Comparison of ENCODE assay signal across 10 mouse cellular contexts in the genomic region with DNA sequence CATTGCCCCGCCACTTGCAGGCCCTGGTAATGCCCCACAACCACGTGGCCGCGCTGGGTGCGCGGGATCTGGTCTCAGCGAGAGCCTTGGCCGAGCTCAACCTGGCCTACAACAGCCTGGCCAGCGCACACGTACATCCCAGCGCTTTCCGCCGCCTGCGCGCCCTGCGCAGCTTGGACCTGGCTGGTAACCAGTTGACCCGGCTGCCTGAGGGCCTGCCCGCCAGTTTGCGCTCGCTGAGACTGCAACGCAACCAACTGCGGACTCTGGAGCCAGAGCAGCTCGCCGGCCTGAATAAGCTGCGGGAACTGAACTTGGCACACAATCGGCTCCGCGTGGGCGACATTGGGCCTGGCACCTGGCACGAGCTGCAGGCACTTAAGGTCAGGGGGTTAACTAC. TPM values are rescaled to one million over a fixed set of nuclear protein-coding genes. Genes with fewer than 3 reads are reported as not detected.
DNase-seq lines count a peak whose midpoint lies in the region; ATAC-seq lines count a peak whose summit lies in the region.
"Had no signal": no experiment of that assay in that cellular context is flagged by ENCODE, and none has a peak within 500 bp of the region (broad histone marks: within the 10 kb centered on the region; RNA-seq: fewer than 3 reads in every experiment).

No protein-coding gene starts in this region.

- H3K36me3 ChIP-seq in hindbrain, embryonic 13.5 days = peaks cover 47% of the 10 kb centered on the region
- 0 out of 2 replicates have a peak, but pooled peaks cover 6% of the 10 kb centered on the region for H3K36me3 ChIP-seq in hindbrain, embryonic 11.5 days (ENCODE audit: control insufficient read depth, insufficient read depth, low read length)
- peaks cover 53% of the 10 kb centered on the region for H3K36me3 ChIP-seq in embryonic facial prominence, embryonic 10.5 days (replicated peaks)
- H3K36me3 ChIP-seq in limb, embryonic 11.5 days (ENCODE audit: control insufficient read depth, insufficient read depth, low read length) = peaks cover 13% of the 10 kb centered on the region

- H3K4me2 ChIP-seq in hindbrain, embryonic 13.5 days = no peak overlapping the region
- no peak overlapping the region for H3K4me2 ChIP-seq in hindbrain, embryonic 11.5 days (replicated peaks; ENCODE audit: low read depth, low read length)
- H3K4me2 ChIP-seq in limb, embryonic 11.5 days (ENCODE audit: low read depth, severe bottlenecking) = 0 out of 2 replicates have a peak overlapping the region, but pooled peaks have one; percentile 15

- H3K27ac ChIP-seq in hindbrain, embryonic 13.5 days = peak overlapping the region; percentile 35; the same call in 1 of the 2 replicates
- no peak overlapping the region for H3K27ac ChIP-seq in hindbrain, embryonic 11.5 days (ENCODE audit: low read depth, low read length)
- H3K27ac ChIP-seq in embryonic facial prominence, embryonic 10.5 days (replicated peaks) = no peak overlapping the region; the same call in 1 of the 2 replicates
- no peak overlapping the region for H3K27ac ChIP-seq in limb, embryonic 11.5 days (replicated peaks; ENCODE audit: low read depth, low read length)
- H3K27ac ChIP-seq: macrophage had no signal

- ATAC-seq in hindbrain, embryonic 13.5 days (ENCODE audit: low FRiP score) = 0 out of 2 replicates have a peak, but pooled peaks have one; percentile 12
- no peak for ATAC-seq in hindbrain, embryonic 11.5 days (ENCODE audit: low FRiP score)
- ATAC-seq in limb, embryonic 11.5 days (ENCODE audit: insufficient number of reproducible peaks, low FRiP score, low TSS enrichment, low read depth) = no peak

- no peaks in the 10 kb centered on the region for H3K9me3 ChIP-seq in hindbrain, embryonic 13.5 days
- H3K9me3 ChIP-seq in hindbrain, embryonic 11.5 days (ENCODE audit: control insufficient read depth, low read length) = no peaks in the 10 kb centered on the region
- H3K9me3 ChIP-seq in embryonic facial prominence, embryonic 10.5 days = no peaks in the 10 kb centered on the region
- H3K9me3 ChIP-seq in limb, embryonic 11.5 days (ENCODE audit: control insufficient read depth, low read length) = no peaks in the 10 kb centered on the region

- H3K27me3 ChIP-seq in hindbrain, embryonic 13.5 days = peaks cover 4% of the 10 kb centered on the region; the same call in 1 of the 2 replicates
- no peaks in the 10 kb centered on the region for H3K27me3 ChIP-seq in hindbrain, embryonic 11.5 days (ENCODE audit: control insufficient read depth, insufficient read depth, low read length)
- peaks cover 19% of the 10 kb centered on the region for H3K27me3 ChIP-seq in embryonic facial prominence, embryonic 10.5 days (replicated peaks; ENCODE audit: low read depth, poor library complexity, severe bottlenecking)
- no peaks in the 10 kb centered on the region for H3K27me3 ChIP-seq in limb, embryonic 11.5 days (ENCODE audit: control insufficient read depth, insufficient read depth, low read length)

- WGBS in hindbrain, embryonic 13.5 days = 47% methylated on average over 30 of the region's 30 CpGs
- WGBS in hindbrain, embryonic 11.5 days = 48% methylated on average over 30 of the region's 30 CpGs
- WGBS in embryonic facial prominence, embryonic 10.5 days = 44% methylated on average over 30 of the region's 30 CpGs
- WGBS in limb, embryonic 11.5 days = 41% methylated on average over 30 of the region's 30 CpGs

- no peak for DNase-seq in hindbrain, embryonic 11.5 days (ENCODE audit: low spot score)
- DNase-seq in brain, adult 2 months (ENCODE audit: low read depth, low spot score) = peak; percentile 80
- DNase-seq in embryonic facial prominence, embryonic 10.5 days (ENCODE audit: low spot score) = peak; percentile 41
- peak; percentile 27 for DNase-seq in limb, embryonic 11.5 days (ENCODE audit: low spot score)
- no peak for DNase-seq in yolk sac, embryonic 10.5 days (ENCODE audit: low spot score)
- DNase-seq in urinary bladder, postnatal 14 days (ENCODE audit: low spot score) = no peak
- DNase-seq in thymus, postnatal 10 days (ENCODE audit: low spot score in 2 of 2) = no peak

- H3K9ac ChIP-seq in hindbrain, embryonic 13.5 days = peak overlapping the region; percentile 49; the same call in 1 of the 2 replicates
- H3K9ac ChIP-seq in hindbrain, embryonic 11.5 days (ENCODE audit: low read depth, low read length) = no peak overlapping the region
- H3K9ac ChIP-seq in limb, embryonic 11.5 days (ENCODE audit: low read length) = 0 out of 2 replicates have a peak overlapping the region, but pooled peaks have one; percentile 7

- H3K4me3 ChIP-seq in hindbrain, embryonic 13.5 days = no peak overlapping the region
- H3K4me3 ChIP-seq in hindbrain, embryonic 11.5 days (ENCODE audit: low read depth, low read length) = no peak overlapping the region
- H3K4me3 ChIP-seq in embryonic facial prominence, embryonic 10.5 days = no peak overlapping the region
- H3K4me3 ChIP-seq in limb, embryonic 11.5 days (ENCODE audit: low read depth, low read length) = no peak overlapping the region
- H3K4me3 ChIP-seq: erythroblast, embryonic 14.5 days had no signal

- peaks cover 3% of the 10 kb centered on the region for H3K4me1 ChIP-seq in hindbrain, embryonic 13.5 days (replicated peaks)
- no peaks in the 10 kb centered on the region for H3K4me1 ChIP-seq in hindbrain, embryonic 11.5 days (replicated peaks; ENCODE audit: control insufficient read depth, insufficient read depth, low read length)
- H3K4me1 ChIP-seq in embryonic facial prominence, embryonic 10.5 days = peaks cover 29% of the 10 kb centered on the region
- peaks cover 11% of the 10 kb centered on the region for H3K4me1 ChIP-seq in limb, embryonic 11.5 days (ENCODE audit: control insufficient read depth, insufficient read depth, low read length)

RNA-seq across cellular contexts. Expression of a gene that starts 5.0 kb away (rescaled TPM):
- 0.48 and 0.52 TPM in 2 replicates for polyA plus RNA-seq in hindbrain, embryonic 13.5 days (2015; fragmentation: Nextera tagmentation; extraction: Ambion mirVana)
- 0.17 and 0.23 TPM in 2 replicates for polyA plus RNA-seq in hindbrain, embryonic 11.5 days (2014; fragmentation: Nextera tagmentation; extraction: Ambion mirVana)
- polyA plus RNA-seq in embryonic facial prominence, embryonic 10.5 days (2016; fragmentation: Nextera tagmentation; extraction: Ambion mirVana) = 0.08 and 0.12 TPM in 2 replicates
- 0.10 and 0.17 TPM in 2 replicates for polyA plus RNA-seq in limb, embryonic 11.5 days (2014; fragmentation: Nextera tagmentation; extraction: Ambion mirVana)
- polyA plus RNA-seq: erythroblast, embryonic 14.5 days; macrophage had no signal

RNA-seq across cellular contexts. Expression of a gene that starts 16.9 kb away (rescaled TPM):
- 24.4 and 26.5 TPM in 2 replicates for polyA plus RNA-seq in hindbrain, embryonic 13.5 days (2015; fragmentation: Nextera tagmentation; extraction: Ambion mirVana)
- polyA plus RNA-seq in hindbrain, embryonic 11.5 days (2014; fragmentation: Nextera tagmentation; extraction: Ambion mirVana) = 8.5 and 8.8 TPM in 2 replicates
- polyA plus RNA-seq in embryonic facial prominence, embryonic 10.5 days (2016; fragmentation: Nextera tagmentation; extraction: Ambion mirVana) = 20.4 and 21.0 TPM in 2 replicates
- polyA plus RNA-seq in limb, embryonic 11.5 days (2014; fragmentation: Nextera tagmentation; extraction: Ambion mirVana) = 15.2 and 15.7 TPM in 2 replicates

RNA-seq across cellular contexts. Expression of a gene that starts 17.0 kb away (rescaled TPM):
- 1.9 and 2.9 TPM in 2 replicates for polyA plus RNA-seq in hindbrain, embryonic 13.5 days (2015; fragmentation: Nextera tagmentation; extraction: Ambion mirVana)
- 0.57 and 0.88 TPM in 2 replicates for polyA plus RNA-seq in hindbrain, embryonic 11.5 days (2014; fragmentation: Nextera tagmentation; extraction: Ambion mirVana)
- polyA plus RNA-seq in embryonic facial prominence, embryonic 10.5 days (2016; fragmentation: Nextera tagmentation; extraction: Ambion mirVana) = 1.5 and 1.8 TPM in 2 replicates
- polyA plus RNA-seq in limb, embryonic 11.5 days (2014; fragmentation: Nextera tagmentation; extraction: Ambion mirVana) = 0.61 and 0.89 TPM in 2 replicates
- polyA plus RNA-seq: erythroblast, embryonic 14.5 days had no signal

RNA-seq across cellular contexts. Expression of a gene that starts 26.2 kb away (rescaled TPM):
- 20.2 and 22.2 TPM in 2 replicates for polyA plus RNA-seq in hindbrain, embryonic 13.5 days (2015; fragmentation: Nextera tagmentation; extraction: Ambion mirVana)
- polyA plus RNA-seq in hindbrain, embryonic 11.5 days (2014; fragmentation: Nextera tagmentation; extraction: Ambion mirVana) = 12.5 and 12.8 TPM in 2 replicates
- 15.9 and 18.0 TPM in 2 replicates for polyA plus RNA-seq in embryonic facial prominence, embryonic 10.5 days (2016; fragmentation: Nextera tagmentation; extraction: Ambion mirVana)
- 13.4 and 15.2 TPM in 2 replicates for polyA plus RNA-seq in limb, embryonic 11.5 days (2014; fragmentation: Nextera tagmentation; extraction: Ambion mirVana)

RNA-seq across cellular contexts. Expression of a gene that starts 54.2 kb away (rescaled TPM):
- 10.3 and 10.9 TPM in 2 replicates for polyA plus RNA-seq in hindbrain, embryonic 13.5 days (2015; fragmentation: Nextera tagmentation; extraction: Ambion mirVana)
- 4.5 and 5.6 TPM in 2 replicates for polyA plus RNA-seq in hindbrain, embryonic 11.5 days (2014; fragmentation: Nextera tagmentation; extraction: Ambion mirVana)
- 2.4 and 3.5 TPM in 2 replicates for polyA plus RNA-seq in embryonic facial prominence, embryonic 10.5 days (2016; fragmentation: Nextera tagmentation; extraction: Ambion mirVana)
- 4.3 and 4.9 TPM in 2 replicates for polyA plus RNA-seq in limb, embryonic 11.5 days (2014; fragmentation: Nextera tagmentation; extraction: Ambion mirVana)
- polyA plus RNA-seq: erythroblast, embryonic 14.5 days; macrophage had no signal

Comparison
In these comparisons a context has a peak if more than half of its experiments do, and no peak if none do; other contexts are left out.
1. DNase-seq: peak in brain, adult 2 months (single experiment), embryonic facial prominence, embryonic 10.5 days (single experiment) and limb, embryonic 11.5 days (single experiment); none in hindbrain, embryonic 11.5 days (single experiment), yolk sac, embryonic 10.5 days (single experiment), urinary bladder, postnatal 14 days (single experiment) and thymus, postnatal 10 days (0 of 2).